Comparison of ENCODE assay signal across 23 mouse cellular contexts in genomic region chr5:73953066-73953614, GRCm38 (mm10).
A peak's percentile ranks its signal among the peaks of the same experiment; 100 is the strongest.
DNase-seq lines count a peak whose midpoint lies in the region; ATAC-seq and TF ChIP-seq lines count a peak whose summit lies in the region.
"Had no signal": no experiment of that assay in that cellular context is flagged by ENCODE, and none has a peak within 500 bp of the region (broad histone marks: within the 10 kb centered on the region; RNA-seq: fewer than 3 reads in every experiment).

No protein-coding gene starts in this region.

- dilution Hi-C loops in CH12.LX (cut with MboI; ENCODE audit: extremely low pct_ligation_motif_present, extremely low pct_unique_long_range_greater_than_20kb, low sequenced_read_pairs), result no loop called here

- ATAC-seq in midbrain, embryonic 15.5 days (replicated peaks), result 0 out of 2 replicates have a peak, but pooled peaks have one; percentile 54
- ATAC-seq in midbrain, embryonic 13.5 days, result no peak
- ATAC-seq: activated CD4-positive, CD25-positive, alpha-beta regulatory T cell, adult 4 months; CD4-positive, CD25-positive, alpha-beta regulatory T cell, adult 4 months; forebrain, embryonic 13.5 days; forebrain, embryonic 16.5 days; Patski had no signal

- TF ChIP-seq RAD21 in CH12.LX (IDR thresholded peaks at IDR 0.05; ENCODE audit: low read depth, low read length), result no peak

- no peaks in the 10 kb centered on the region for H3K36me3 ChIP-seq in midbrain, embryonic 15.5 days (replicated peaks)
- no peaks in the 10 kb centered on the region for H3K36me3 ChIP-seq in midbrain, embryonic 13.5 days
- H3K36me3 ChIP-seq in CH12.LX (replicated peaks in 1 of 2; ENCODE audit: control insufficient read depth in 1 of 2, insufficient read depth in 1 of 2, low read length in 1 of 2), result peaks cover 29 to 62% of the 10 kb centered on the region in 2 experiments
- H3K36me3 ChIP-seq: embryonic facial prominence, embryonic 10.5 days; embryonic facial prominence, embryonic 12.5 days had no signal

- H3K4me2 ChIP-seq in midbrain, embryonic 15.5 days, result no peak overlapping the region
- no peak overlapping the region for H3K4me2 ChIP-seq in midbrain, embryonic 13.5 days (replicated peaks)
- no peak overlapping the region for H3K4me2 ChIP-seq in CH12.LX (ENCODE audit: insufficient read depth, low read depth, poor library complexity, severe bottlenecking)
- H3K4me2 ChIP-seq: embryonic facial prominence, embryonic 12.5 days; forebrain, embryonic 13.5 days had no signal

- no peaks in the 10 kb centered on the region for H3K9me3 ChIP-seq in midbrain, embryonic 15.5 days
- 0 out of 2 replicates have a peak, but pooled peaks cover 5% of the 10 kb centered on the region for H3K9me3 ChIP-seq in midbrain, embryonic 13.5 days
- H3K9me3 ChIP-seq in CH12.LX (replicated peaks; ENCODE audit: low read length), result no peaks in the 10 kb centered on the region
- H3K9me3 ChIP-seq: embryonic facial prominence, embryonic 10.5 days; embryonic facial prominence, embryonic 12.5 days; forebrain, embryonic 13.5 days had no signal

- in situ Hi-C loops in CH12.LX (cut with MboI; ENCODE audit: low pct_ligation_motif_present, low pct_unique_long_range_greater_than_20kb, low sequenced_read_pairs), result no loop called here

- no peak for TF ChIP-seq POLR2A in CH12.LX (IDR thresholded peaks at IDR 0.05; ENCODE audit: low read depth, low read length)

- H3K79me2 ChIP-seq in CH12.LX (replicated peaks; ENCODE audit: control insufficient read depth, extremely low read depth, insufficient read depth, poor library complexity, severe bottlenecking), result no peaks in the 10 kb centered on the region; the same call in 1 of the 2 replicates

- WGBS in midbrain, embryonic 15.5 days, result 88% methylated on average over 3 of the region's 3 CpGs
- 88% methylated on average over 3 of the region's 3 CpGs for WGBS in midbrain, embryonic 13.5 days

- peaks cover 7% of the 10 kb centered on the region; the same call in 1 of the 2 replicates for H3K4me1 ChIP-seq in midbrain, embryonic 15.5 days
- peaks cover 12% of the 10 kb centered on the region for H3K4me1 ChIP-seq in midbrain, embryonic 13.5 days (replicated peaks)
- peaks cover 4 to 30% of the 10 kb centered on the region in 2 experiments; a peak in 3 of 4 replicates for H3K4me1 ChIP-seq in CH12.LX (ENCODE audit: control insufficient read depth in 1 of 2, insufficient read depth in 2 of 2)

- no peak overlapping the region for H3K4me3 ChIP-seq in midbrain, embryonic 15.5 days
- no peak overlapping the region for H3K4me3 ChIP-seq in midbrain, embryonic 13.5 days (replicated peaks)
- H3K4me3 ChIP-seq in CH12.LX (replicated peaks in 1 of 3; ENCODE audit: low read depth in 2 of 3, low read length in 2 of 3, poor library complexity in 1 of 3), result no peak overlapping the region
- H3K4me3 ChIP-seq: embryonic facial prominence, embryonic 10.5 days; embryonic facial prominence, embryonic 12.5 days; forebrain, embryonic 13.5 days had no signal

- no peak for TF ChIP-seq CTCF in CH12.LX (conservative IDR thresholded peaks at IDR 0.05 in 1 of 2, IDR thresholded peaks at IDR 0.05 in 1 of 2; ENCODE audit: low read depth in 2 of 2, low read length in 2 of 2)

- no peak for TF ChIP-seq EP300 in CH12.LX (IDR thresholded peaks at IDR 0.05; ENCODE audit: low read length)

- H3K9ac ChIP-seq in midbrain, embryonic 15.5 days, result no peak overlapping the region
- H3K9ac ChIP-seq in midbrain, embryonic 13.5 days (replicated peaks), result no peak overlapping the region
- H3K9ac ChIP-seq in CH12.LX (ENCODE audit: insufficient read depth, low read depth), result no peak overlapping the region
- H3K9ac ChIP-seq: embryonic facial prominence, embryonic 12.5 days; forebrain, embryonic 13.5 days had no signal

- H3K27ac ChIP-seq in midbrain, embryonic 15.5 days, result no peak overlapping the region
- H3K27ac ChIP-seq in midbrain, embryonic 13.5 days, result no peak overlapping the region
- H3K27ac ChIP-seq in CH12.LX (ENCODE audit: insufficient read depth, low read depth), result no peak overlapping the region
- H3K27ac ChIP-seq: embryonic facial prominence, embryonic 10.5 days; embryonic facial prominence, embryonic 12.5 days; forebrain, embryonic 13.5 days had no signal

- DNase-seq in heart, adult 11 months, result peak; percentile 23
- no peak for DNase-seq in heart, postnatal 4 days
- DNase-seq in CH12.LX (ENCODE audit: extremely low read depth) (no peak), ZHBTc4 (ENCODE audit: low read depth, low spot score) (peak; percentile 67), MN1 (ENCODE audit: low spot score) (no peak)
- DNase-seq: adrenal gland, adult 8-10 months; adrenal gland, postnatal 14 days; adrenal gland, postnatal 36 days; B cell, adult 2 months; cerebellum, adult 11-12 months; cerebellum, adult 2 months; cerebellum, adult 9-10 months; cerebellum, postnatal 10 days; cerebellum, postnatal 25 days had no signal

- no peaks in the 10 kb centered on the region for H3K27me3 ChIP-seq in midbrain, embryonic 15.5 days (replicated peaks)
- no peaks in the 10 kb centered on the region for H3K27me3 ChIP-seq in midbrain, embryonic 13.5 days
- no peaks in the 10 kb centered on the region for H3K27me3 ChIP-seq in CH12.LX (replicated peaks)
- H3K27me3 ChIP-seq: embryonic facial prominence, embryonic 12.5 days; forebrain, embryonic 13.5 days; Patski had no signal

TF ChIP-seq in CH12.LX, 34 proteins besides CTCF, POLR2A, EP300 and RAD21:
- TF ChIP-seq E2F4 (IDR thresholded peaks at IDR 0.05; ENCODE audit: insufficient replicate concordance, low read depth, low read length) (no peak), POLR2AphosphoS2 (IDR thresholded peaks at IDR 0.05; ENCODE audit: low read depth, low read length) (peak; percentile 26; the same call in 1 of the 2 replicates)
TF ChIP-seq in CH12.LX: peak in this region for 1.

Comparison
In these comparisons a context has a peak if more than half of its experiments do, and no peak if none do; other contexts are left out.
1. DNase-seq: peak in heart, adult 11 months (single experiment) and ZHBTc4 (single experiment); none in heart, postnatal 4 days (single experiment), CH12.LX (single experiment) and MN1 (single experiment).